Mouse (Mus musculus) cerebellum, adult (tissue): ENCODE data around the gene Slc26a1.
"Not testable (repeated sequence)": the region's sequence is repeated elsewhere in the genome, so short reads cannot be mapped to it uniquely, and the experiment has no call there.

Experiments
- ATAC-seq: cut with Nextera tagmentation; 2 replicates; pipeline ENCODE4 v1.9.2; 2017; ENCODE audit warnings: mild to moderate bottlenecking, moderate library complexity, mixed read lengths; ENCODE audit not compliant: insufficient number of reproducible peaks, low FRiP score, low TSS enrichment

Slc26a1 gene

GRCm38 (mm10) chr5:108659698-108660631, 15.4 kb downstream of the Slc26a1 start, which contains the start of gene Idua:
Idua (plus strand) TSS chr5:108660331.
- ATAC-seq, result no peak; the same call in 1 of the 2 replicates

GRCm38 (mm10) chr5:108658611-108659010, 16.8 kb downstream of the Slc26a1 start:
- no peak for ATAC-seq

GRCm38 (mm10) chr5:108657406-108657805, 18.0 kb downstream of the Slc26a1 start:
- no peak for ATAC-seq

- no peak for ATAC-seq
These were observed 19.3 kb downstream of the Slc26a1 start for GRCm38 (mm10) chr5:108655891-108656650.

GRCm38 (mm10) chr5:108655381-108655780, 20.0 kb downstream of the Slc26a1 start:
- no peak for ATAC-seq

- no peak for ATAC-seq
These were observed 20.9 kb downstream of the Slc26a1 start for GRCm38 (mm10) chr5:108654444-108654990.

- ATAC-seq, result no peak
These were observed 22.0 kb downstream of the Slc26a1 start for GRCm38 (mm10) chr5:108653341-108653740.

- peak; percentile 59 for ATAC-seq
These were observed 23.5 kb downstream of the Slc26a1 start for GRCm38 (mm10) chr5:108651823-108652222.

GRCm38 (mm10) chr5:108651136-108651720, 24.1 kb downstream of the Slc26a1 start:
- 0 out of 2 replicates have a peak, but pooled peaks have one; percentile 4 for ATAC-seq

GRCm38 (mm10) chr5:108650341-108650740, 25.0 kb downstream of the Slc26a1 start:
- no peak for ATAC-seq

- ATAC-seq, result no peak
These were observed 26.3 kb downstream of the Slc26a1 start for GRCm38 (mm10) chr5:108648937-108649576.

GRCm38 (mm10) chr5:108647820-108648465, 27.4 kb downstream of the Slc26a1 start:
- no peak for ATAC-seq

- ATAC-seq, result no peak
These were observed 28.1 kb downstream of the Slc26a1 start for GRCm38 (mm10) chr5:108647311-108647710.

- ATAC-seq, result no peak; the same call in 1 of the 2 replicates
These were observed 29.1 kb downstream of the Slc26a1 start for GRCm38 (mm10) chr5:108646343-108646660.

- peak; percentile 45; the same call in 1 of the 2 replicates for ATAC-seq
These were observed 29.6 kb downstream of the Slc26a1 start for GRCm38 (mm10) chr5:108645651-108646342.

- no peak for ATAC-seq
These were observed 31.7 kb downstream of the Slc26a1 start for GRCm38 (mm10) chr5:108643674-108644073.

- ATAC-seq, result no peak
These were observed 39.2 kb downstream of the Slc26a1 start for GRCm38 (mm10) chr5:108636172-108636571.

GRCm38 (mm10) chr5:108634088-108634487, 41.3 kb downstream of the Slc26a1 start:
- not testable (repeated sequence) for ATAC-seq

GRCm38 (mm10) chr5:108633676-108634075, 41.7 kb downstream of the Slc26a1 start:
- ATAC-seq, result no peak
